Mouse (Mus musculus): ENCODE data around the gene Ltb4r2. TPM values are rescaled to one million over a fixed set of nuclear protein-coding genes. Genes with fewer than 3 reads are reported as not detected.
A peak's percentile ranks its signal among the peaks of the same experiment; 100 is the strongest.

Ltb4r2 gene
- polyA plus RNA-seq, 1 experiment from 2014 or later: 0.68 TPM

DNA sequence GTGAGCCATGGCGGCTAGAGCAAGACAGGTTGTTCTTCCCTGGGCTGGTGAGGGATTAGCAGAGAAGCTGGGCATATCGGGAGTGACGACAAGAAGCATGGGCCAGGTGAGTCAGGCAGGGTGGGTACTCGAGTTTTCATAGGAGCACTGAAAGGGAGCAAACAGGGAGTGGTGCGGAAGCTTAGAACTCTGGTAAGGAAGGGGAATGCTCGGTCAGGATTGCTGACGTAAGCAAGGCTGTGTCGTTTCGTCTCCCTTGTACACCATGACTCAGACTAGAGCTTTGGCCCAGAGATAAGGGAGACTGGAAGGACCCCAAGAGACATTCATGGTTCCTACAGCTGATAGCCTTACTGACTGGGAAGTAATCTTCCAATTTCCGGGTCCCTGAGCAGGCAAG is 27.3 kb upstream of the Ltb4r2 start:
- Histone ChIP-seq H3K36me3 (ENCODE audit: insufficient read depth, low read length) (peaks cover 6% of the 10 kb centered on the region; the same call in 1 of the 2 replicates), H3K9me3 (replicated peaks; ENCODE audit: low read length) (no peaks in the 10 kb centered on the region), H3K4me3 (replicated peaks; ENCODE audit: low read depth, low read length) (no peak overlapping the region), H3K4me2 (ENCODE audit: low read length) (no peak overlapping the region), H3K9ac (ENCODE audit: low read depth, low read length) (no peak overlapping the region), H3K27ac (no peak overlapping the region), H3K27me3 (ENCODE audit: insufficient read depth, low read length) (no peaks in the 10 kb centered on the region), H3K4me1 (replicated peaks; ENCODE audit: insufficient read depth, low read length) (no peaks in the 10 kb centered on the region)
- no peak for TF ChIP-seq CTCF (IDR thresholded peaks at IDR 0.05; ENCODE audit: low read depth)
- DNase-seq (ENCODE audit: low spot score): no peak
- 77% methylated on average over 10 of the region's 10 CpGs for WGBS
- no peak for ATAC-seq (replicated peaks; ENCODE audit: low FRiP score, low read depth)

- peaks cover 16% of the 10 kb centered on the region for H3K36me3 ChIP-seq (ENCODE audit: insufficient read depth, low read length)
- no peaks in the 10 kb centered on the region for H3K4me1 ChIP-seq (replicated peaks; ENCODE audit: insufficient read depth, low read length)
- H3K9me3 ChIP-seq (replicated peaks; ENCODE audit: low read length): no peaks in the 10 kb centered on the region
- no peak overlapping the region for H3K9ac ChIP-seq (ENCODE audit: low read depth, low read length)
- WGBS: 74% methylated on average over 7 of the region's 7 CpGs
- H3K27ac ChIP-seq: no peak overlapping the region
- H3K4me2 ChIP-seq (ENCODE audit: low read length): no peak overlapping the region
- ATAC-seq (replicated peaks; ENCODE audit: low FRiP score, low read depth) (no peak), DNase-seq (ENCODE audit: low spot score) (no peak)
- no peak for TF ChIP-seq CTCF (IDR thresholded peaks at IDR 0.05; ENCODE audit: low read depth)
- no peaks in the 10 kb centered on the region for H3K27me3 ChIP-seq (ENCODE audit: insufficient read depth, low read length)
- H3K4me3 ChIP-seq (replicated peaks; ENCODE audit: low read depth, low read length): no peak overlapping the region
Observed at GRCm38 (mm10) chr14:55734869-55735268, 26.4 kb upstream of the Ltb4r2 start.

DNA sequence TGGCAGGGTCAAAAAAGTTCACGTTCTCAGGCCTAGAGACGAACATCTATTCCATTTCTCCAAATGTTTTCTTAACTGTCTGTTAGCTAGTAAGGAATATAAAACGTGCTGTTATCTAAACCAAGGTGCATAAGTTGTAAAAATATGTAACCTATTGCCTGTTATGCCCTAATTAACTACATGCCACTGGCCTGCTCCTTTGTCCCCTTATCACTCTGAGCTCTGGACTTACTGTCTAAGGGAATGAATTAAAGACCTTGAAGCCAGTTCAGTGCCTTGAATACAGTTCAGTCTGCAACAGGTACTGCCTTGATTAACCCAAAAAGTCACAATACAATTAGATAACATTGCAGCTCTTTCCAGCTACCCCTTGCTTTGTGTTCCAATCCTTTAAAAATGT is 25.9 kb upstream of the Ltb4r2 start:
- ATAC-seq (replicated peaks; ENCODE audit: low FRiP score, low read depth): no peak
- no peak overlapping the region for H3K27ac ChIP-seq
- TF ChIP-seq CTCF (IDR thresholded peaks at IDR 0.05; ENCODE audit: low read depth): no peak

GRCm38 (mm10) chr14:55735758-55736157 is 25.5 kb upstream of the Ltb4r2 start:
- H3K36me3 ChIP-seq (ENCODE audit: insufficient read depth, low read length): peaks cover 25% of the 10 kb centered on the region
- DNase-seq (ENCODE audit: low spot score) (no peak), ATAC-seq (replicated peaks; ENCODE audit: low FRiP score, low read depth) (no peak)
- H3K9me3 ChIP-seq (replicated peaks; ENCODE audit: low read length): no peaks in the 10 kb centered on the region
- WGBS: 77% methylated on average over 4 of the region's 4 CpGs
- H3K4me2 ChIP-seq (ENCODE audit: low read length): no peak overlapping the region
- no peak overlapping the region for H3K27ac ChIP-seq
- H3K4me3 ChIP-seq (replicated peaks; ENCODE audit: low read depth, low read length): no peak overlapping the region
- H3K9ac ChIP-seq (ENCODE audit: low read depth, low read length): no peak overlapping the region
- no peaks in the 10 kb centered on the region for H3K4me1 ChIP-seq (replicated peaks; ENCODE audit: insufficient read depth, low read length)
- H3K27me3 ChIP-seq (ENCODE audit: insufficient read depth, low read length): no peaks in the 10 kb centered on the region
- no peak for TF ChIP-seq CTCF (IDR thresholded peaks at IDR 0.05; ENCODE audit: low read depth)

More for the DNA sequence above, 25.9 kb upstream of the Ltb4r2 start:
- H3K9me3 ChIP-seq (replicated peaks; ENCODE audit: low read length): no peaks in the 10 kb centered on the region
- DNase-seq (ENCODE audit: low spot score): no peak
- no peak overlapping the region for H3K9ac ChIP-seq (ENCODE audit: low read depth, low read length)
- H3K4me3 ChIP-seq (replicated peaks; ENCODE audit: low read depth, low read length): no peak overlapping the region
- H3K27me3 ChIP-seq (ENCODE audit: insufficient read depth, low read length): no peaks in the 10 kb centered on the region
- H3K36me3 ChIP-seq (ENCODE audit: insufficient read depth, low read length): peaks cover 21% of the 10 kb centered on the region
- H3K4me1 ChIP-seq (replicated peaks; ENCODE audit: insufficient read depth, low read length): no peaks in the 10 kb centered on the region
- 38% methylated on average over 3 of the region's 3 CpGs for WGBS
- H3K4me2 ChIP-seq (ENCODE audit: low read length): no peak overlapping the region

GRCm38 (mm10) chr14:55737086-55737687 is 24.0 kb upstream of the Ltb4r2 start:
- Histone ChIP-seq H3K4me3 (replicated peaks; ENCODE audit: low read depth, low read length) (no peak overlapping the region), H3K27me3 (ENCODE audit: insufficient read depth, low read length) (no peaks in the 10 kb centered on the region), H3K9me3 (replicated peaks; ENCODE audit: low read length) (no peaks in the 10 kb centered on the region), H3K4me1 (replicated peaks; ENCODE audit: insufficient read depth, low read length) (no peaks in the 10 kb centered on the region), H3K4me2 (ENCODE audit: low read length) (no peak overlapping the region), H3K9ac (ENCODE audit: low read depth, low read length) (no peak overlapping the region), H3K36me3 (ENCODE audit: insufficient read depth, low read length) (peaks cover 37% of the 10 kb centered on the region), H3K27ac (0 out of 2 replicates have a peak overlapping the region, but pooled peaks have one; percentile 8)
- peak; percentile 76 for ATAC-seq (replicated peaks; ENCODE audit: low FRiP score, low read depth)
- DNase-seq (ENCODE audit: low spot score): peak; percentile 44
- WGBS: 70% methylated on average over 9 of the region's 9 CpGs
- no peak for TF ChIP-seq CTCF (IDR thresholded peaks at IDR 0.05; ENCODE audit: low read depth)

GRCm38 (mm10) chr14:55743711-55744110 is 17.5 kb upstream of the Ltb4r2 start:
- peak; percentile 99 for TF ChIP-seq CTCF (IDR thresholded peaks at IDR 0.05; ENCODE audit: low read depth)
- DNase-seq (ENCODE audit: low spot score) (peak; percentile 89), ATAC-seq (replicated peaks; ENCODE audit: low FRiP score, low read depth) (peak; percentile 69)
- no peaks in the 10 kb centered on the region for H3K27me3 ChIP-seq (ENCODE audit: insufficient read depth, low read length)
- H3K9ac ChIP-seq (ENCODE audit: low read depth, low read length): no peak overlapping the region
- H3K4me3 ChIP-seq (replicated peaks; ENCODE audit: low read depth, low read length): no peak overlapping the region
- H3K36me3 ChIP-seq (ENCODE audit: insufficient read depth, low read length): peaks cover 32% of the 10 kb centered on the region
- peaks cover 14% of the 10 kb centered on the region for H3K4me1 ChIP-seq (replicated peaks; ENCODE audit: insufficient read depth, low read length)
- WGBS: 17% methylated on average over 10 of the region's 10 CpGs
- no peaks in the 10 kb centered on the region for H3K9me3 ChIP-seq (replicated peaks; ENCODE audit: low read length)
- H3K27ac ChIP-seq: no peak overlapping the region
- H3K4me2 ChIP-seq (ENCODE audit: low read length): peak overlapping the region; percentile 41

All from kidney, postnatal 0 days (tissue).